Mouse (Mus musculus): ENCODE data around the gene Irs3. TPM values are rescaled to one million over a fixed set of nuclear protein-coding genes. Genes with fewer than 3 reads are reported as not detected.
"Not testable (repeated sequence)": the region's sequence is repeated elsewhere in the genome, so short reads cannot be mapped to it uniquely, and the experiment has no call there.

Gene Irs3
- polyA plus RNA-seq, 1 experiment: 0.04 TPM

DNA sequence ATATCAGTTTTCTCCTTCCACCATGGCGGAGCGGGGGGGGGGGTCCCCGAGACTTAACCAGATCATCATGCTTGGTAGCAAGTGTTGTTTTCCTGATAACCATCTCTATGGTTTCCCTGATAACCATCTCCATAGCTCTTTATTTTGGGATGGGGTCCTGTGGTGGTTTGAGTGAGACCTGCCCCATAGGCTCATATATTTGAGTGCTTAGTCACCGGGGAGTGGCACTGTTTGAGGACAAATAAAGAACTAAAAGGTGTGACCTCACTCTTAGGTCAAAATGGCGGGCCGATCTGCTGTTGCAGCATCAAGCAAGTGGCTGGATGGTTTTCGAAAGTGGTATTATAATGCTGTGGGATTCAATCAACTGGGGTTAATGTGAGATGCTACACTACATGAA, 30.2 kb downstream of the Irs3 start:
- Histone ChIP-seq H3ac (ENCODE audit: control insufficient read depth, insufficient read length) (no peak overlapping the region), H3K36me3 (ENCODE audit: control insufficient read depth, insufficient read depth) (no peaks in the 10 kb centered on the region), H3K4me3 (no peak overlapping the region), H3K4me2 (ENCODE audit: low read depth) (no peak overlapping the region), H3K79me2 (ENCODE audit: control insufficient read depth, insufficient read depth) (peaks cover 6% of the 10 kb centered on the region), H3K27me3 (ENCODE audit: control insufficient read depth, insufficient read depth, insufficient read length) (no peaks in the 10 kb centered on the region)
- no peak for TF ChIP-seq USF1 (IDR thresholded peaks at IDR 0.05; ENCODE audit: low read depth)
- TF ChIP-seq TCF3 (IDR thresholded peaks at IDR 0.05; ENCODE audit: insufficient read length, low read depth): no peak
- no peak for TF ChIP-seq TCF12 (IDR thresholded peaks at IDR 0.05; ENCODE audit: insufficient read depth, poor library complexity, severe bottlenecking)
- no peak for TF ChIP-seq SRF (IDR thresholded peaks at IDR 0.05; ENCODE audit: control insufficient read depth, insufficient read length, low read depth)
- TF ChIP-seq MAX (IDR thresholded peaks at IDR 0.05; ENCODE audit: low read depth): no peak

DNA sequence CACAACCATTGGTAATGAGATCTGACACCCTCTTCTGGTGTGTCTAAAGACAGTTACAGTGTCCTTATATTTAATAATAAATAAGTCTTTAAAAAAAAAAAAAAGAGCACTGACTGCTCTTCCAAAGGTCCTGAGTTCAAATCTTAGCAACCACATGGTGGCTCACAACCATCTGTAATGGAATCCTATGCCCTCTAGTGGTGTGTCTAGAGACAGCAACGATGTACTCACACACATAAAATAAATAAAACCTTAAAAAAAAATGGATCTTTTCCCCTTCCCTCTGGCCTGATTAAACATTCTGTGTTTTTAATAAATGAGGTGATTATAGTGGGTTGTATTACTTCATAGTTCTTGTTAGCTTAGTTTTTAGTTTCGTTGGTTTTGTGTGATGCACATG, 30.6 kb downstream of the Irs3 start:
- H3K27me3 ChIP-seq (ENCODE audit: control insufficient read depth, insufficient read depth, insufficient read length); H3K36me3 ChIP-seq (ENCODE audit: control insufficient read depth, insufficient read depth); H3ac ChIP-seq (ENCODE audit: control insufficient read depth, insufficient read length); H3K4me3 ChIP-seq; H3K4me2 ChIP-seq (ENCODE audit: low read depth): not testable (repeated sequence)
- peaks cover 10% of the 10 kb centered on the region for H3K79me2 ChIP-seq (ENCODE audit: control insufficient read depth, insufficient read depth)

GRCm38 (mm10) chr5:137613550-137613949, 32.0 kb downstream of the Irs3 start, which contains the start of gene Pcolce:
Gene Pcolce (minus strand): TSS chr5:137613784.
- TF ChIP-seq MAX (IDR thresholded peaks at IDR 0.05; ENCODE audit: low read depth): no peak
- no peak for TF ChIP-seq TCF12 (IDR thresholded peaks at IDR 0.05; ENCODE audit: insufficient read depth, poor library complexity, severe bottlenecking)
- peak; percentile 64 for TF ChIP-seq POLR2A (IDR thresholded peaks at IDR 0.05; ENCODE audit: insufficient read length, low read depth)
- TF ChIP-seq POLR2AphosphoS2 (IDR thresholded peaks at IDR 0.05; ENCODE audit: insufficient read length, low read depth): peak; percentile 75
- TF ChIP-seq MYOG (IDR thresholded peaks at IDR 0.05; ENCODE audit: control insufficient read depth in 1 of 3, insufficient read depth in 1 of 3, insufficient read length in 2 of 3, low read depth in 2 of 3): peak in 1 of 3 experiments; percentile 45
- TF ChIP-seq REST (IDR thresholded peaks at IDR 0.05; ENCODE audit: insufficient read depth, insufficient read length): no peak
- TF ChIP-seq MYOD1 (IDR thresholded peaks at IDR 0.05; ENCODE audit: control insufficient read depth in 1 of 3, insufficient read length in 2 of 3, low read depth in 2 of 3): peak in 1 of 3 experiments; percentile 19
- H3K4me2 ChIP-seq (ENCODE audit: low read depth): peak within 1 kb of the TSS; percentile 88
- no peaks in the 10 kb centered on the region for H3K27me3 ChIP-seq (ENCODE audit: control insufficient read depth, insufficient read depth, insufficient read length)
- no peak within 1 kb of the TSS for H3ac ChIP-seq (ENCODE audit: control insufficient read depth, insufficient read length)
- H3K4me3 ChIP-seq: peak within 1 kb of the TSS; percentile 1
- H3K79me2 ChIP-seq (ENCODE audit: control insufficient read depth, insufficient read depth): peaks cover 23% of the 10 kb centered on the region
- no peaks in the 10 kb centered on the region for H3K36me3 ChIP-seq (ENCODE audit: control insufficient read depth, insufficient read depth)

GRCm38 (mm10) chr5:137613076-137613475, 32.4 kb downstream of the Irs3 start:
- Histone ChIP-seq H3K4me3 (peak overlapping the region; percentile 1), H3K79me2 (ENCODE audit: control insufficient read depth, insufficient read depth) (peaks cover 23% of the 10 kb centered on the region)

GRCm38 (mm10) chr5:137611245-137611602, 34.3 kb downstream of the Irs3 start:
- no peaks in the 10 kb centered on the region for H3K36me3 ChIP-seq (ENCODE audit: control insufficient read depth, insufficient read depth)
- peaks cover 31% of the 10 kb centered on the region for H3K79me2 ChIP-seq (ENCODE audit: control insufficient read depth, insufficient read depth)
- TF ChIP-seq TCF3 (IDR thresholded peaks at IDR 0.05; ENCODE audit: insufficient read length, low read depth) (peak; percentile 67), CEBPB (IDR thresholded peaks at IDR 0.05; ENCODE audit: insufficient read depth, poor library complexity, severe bottlenecking) (no peak), MYOG (IDR thresholded peaks at IDR 0.05; ENCODE audit: control insufficient read depth in 1 of 3, insufficient read depth in 1 of 3, insufficient read length in 2 of 3, low read depth in 2 of 3) (peak; percentile 40 to 88 (median 75)), MYOD1 (IDR thresholded peaks at IDR 0.05; ENCODE audit: control insufficient read depth in 1 of 3, insufficient read length in 2 of 3, low read depth in 2 of 3) (peak in 2 of 3 experiments; percentile 79 to 92), SRF (IDR thresholded peaks at IDR 0.05; ENCODE audit: control insufficient read depth, insufficient read length, low read depth) (no peak), REST (IDR thresholded peaks at IDR 0.05; ENCODE audit: insufficient read depth, insufficient read length) (no peak), E2F4 (IDR thresholded peaks at IDR 0.05; ENCODE audit: insufficient read depth) (no peak), POLR2AphosphoS2 (IDR thresholded peaks at IDR 0.05; ENCODE audit: insufficient read length, low read depth) (peak; percentile 71), USF1 (IDR thresholded peaks at IDR 0.05; ENCODE audit: low read depth) (no peak), TCF12 (IDR thresholded peaks at IDR 0.05; ENCODE audit: insufficient read depth, poor library complexity, severe bottlenecking) (peak; percentile 24), POLR2A (IDR thresholded peaks at IDR 0.05; ENCODE audit: insufficient read length, low read depth) (peak; percentile 84)
- peak overlapping the region; percentile 88 for H3K4me2 ChIP-seq (ENCODE audit: low read depth)
- H3K4me3 ChIP-seq: peak overlapping the region; percentile 43
- no peaks in the 10 kb centered on the region for H3K27me3 ChIP-seq (ENCODE audit: control insufficient read depth, insufficient read depth, insufficient read length)
- H3ac ChIP-seq (ENCODE audit: control insufficient read depth, insufficient read length): peak overlapping the region; percentile 25

More at GRCm38 (mm10) chr5:137613076-137613475, 32.4 kb downstream of the Irs3 start:
- Histone ChIP-seq H3ac (ENCODE audit: control insufficient read depth, insufficient read length) (no peak overlapping the region), H3K36me3 (ENCODE audit: control insufficient read depth, insufficient read depth) (no peaks in the 10 kb centered on the region), H3K27me3 (ENCODE audit: control insufficient read depth, insufficient read depth, insufficient read length) (no peaks in the 10 kb centered on the region), H3K4me2 (ENCODE audit: low read depth) (peak overlapping the region; percentile 88)
- TF ChIP-seq TCF12 (IDR thresholded peaks at IDR 0.05; ENCODE audit: insufficient read depth, poor library complexity, severe bottlenecking) (no peak), POLR2AphosphoS2 (IDR thresholded peaks at IDR 0.05; ENCODE audit: insufficient read length, low read depth) (no peak), REST (IDR thresholded peaks at IDR 0.05; ENCODE audit: insufficient read depth, insufficient read length) (no peak), USF1 (IDR thresholded peaks at IDR 0.05; ENCODE audit: low read depth) (no peak), CEBPB (IDR thresholded peaks at IDR 0.05; ENCODE audit: insufficient read depth, poor library complexity, severe bottlenecking) (no peak), POLR2A (IDR thresholded peaks at IDR 0.05; ENCODE audit: insufficient read length, low read depth) (no peak), MYOG (IDR thresholded peaks at IDR 0.05; ENCODE audit: control insufficient read depth in 1 of 3, insufficient read depth in 1 of 3, insufficient read length in 2 of 3, low read depth in 2 of 3) (no peak), E2F4 (IDR thresholded peaks at IDR 0.05; ENCODE audit: insufficient read depth) (no peak), MYOD1 (IDR thresholded peaks at IDR 0.05; ENCODE audit: control insufficient read depth in 1 of 3, insufficient read length in 2 of 3, low read depth in 2 of 3) (no peak), SRF (IDR thresholded peaks at IDR 0.05; ENCODE audit: control insufficient read depth, insufficient read length, low read depth) (no peak), TCF3 (IDR thresholded peaks at IDR 0.05; ENCODE audit: insufficient read length, low read depth) (no peak), MAX (IDR thresholded peaks at IDR 0.05; ENCODE audit: low read depth) (no peak)

Measured in myocyte (in vitro differentiated cells).